Mouse (Mus musculus) hindbrain, postnatal 0 days (tissue): Measurements from ENCODE around the gene Slc35d2. TPM values are rescaled to one million over a fixed set of nuclear protein-coding genes. Genes with fewer than 3 reads are reported as not detected.

Experiments
- ATAC-seq: fragments of 200-750 bp; cut with Nextera tagmentation; 2 replicates; pipeline ENCODE4 v1.8.0; 2017; ENCODE audit warnings: mild to moderate bottlenecking, moderate TSS enrichment, moderate library complexity
- DNase-seq: peaks from one replicate; pipeline ENCODE4 v3.0.0-alpha.2; 2015; ENCODE audit warnings: low spot score
- H3K27ac ChIP-seq: fragments of 300-500 bp; sonication (generic); 2 replicates; pipeline ENCODE4 v1.5.1; 2014; ENCODE audit warnings: mild to moderate bottlenecking
- H3K27me3 ChIP-seq: fragments of 300-500 bp; sonication (generic); 2 replicates; pipeline ENCODE4 v1.6.1; 2014; ENCODE audit warnings: low read length, mixed read lengths; ENCODE audit not compliant: insufficient read depth
- H3K36me3 ChIP-seq: fragments of 300-500 bp; sonication (generic); 2 replicates; pipeline ENCODE4 v1.6.1; 2014; ENCODE audit warnings: low read length, mixed read lengths; ENCODE audit not compliant: insufficient read depth
- H3K4me1 ChIP-seq: fragments of 300-500 bp; sonication (generic); 2 replicates; pipeline ENCODE4 v1.6.1; 2014; ENCODE audit warnings: antibody characterized with exemption, low read length, mixed read lengths; ENCODE audit not compliant: insufficient read depth
- H3K4me2 ChIP-seq: fragments of 300-500 bp; sonication (generic); 2 replicates; pipeline ENCODE4 v1.6.1; 2014; ENCODE audit warnings: low read depth, mild to moderate bottlenecking, low read length, moderate library complexity, mixed read lengths
- H3K4me3 ChIP-seq: fragments of 300-500 bp; sonication (generic); 2 replicates; pipeline ENCODE4 v1.5.1; 2014; ENCODE audit warnings: low read length
- H3K9ac ChIP-seq: fragments of 300-500 bp; sonication (generic); replicated peaks from 2 replicates; pipeline ENCODE4 v1.6.1; 2014; ENCODE audit warnings: mild to moderate bottlenecking, low read length, moderate library complexity, mixed read lengths
- H3K9me3 ChIP-seq: fragments of 300-500 bp; sonication (generic); 2 replicates; pipeline ENCODE4 v1.6.1; 2016; ENCODE audit warnings: low read length, mixed read lengths
- CTCF ChIP-seq: IDR thresholded peaks from 2 replicates; pipeline ENCODE4 v1.5.1; 2016; ENCODE audit warnings: antibody characterized with exemption, control low read depth, low read depth
- whole genome bisulfite sequencing: fragments of 180-500 bp; shearing (Covaris S2); extraction: QIAGEN DNeasy Blood & Tissue Kit; methylation state at CpG from one replicate; pipeline ENCODE4 v1.1.7; 2014; 5-methylcytosine and 5-hydroxymethylcytosine counted together
- polyA plus RNA-seq: library from polyadenylated mRNA; unstranded; fragments of >200 nt; fragmentation: Nextera tagmentation; extraction: Ambion mirVana; gene quantifications from 2 replicates; pipeline ENCODE4 v1.2.1, GENCODE M21; 2015
- total RNA-seq: library from RNA; depleted of rRNA; stranded (reverse); fragments of >200 nt; gene quantifications from 2 replicates; pipeline ENCODE4 v1.2.3, GENCODE M21; 2014

Gene Slc35d2
- total and polyA plus RNA-seq, 2 experiments from 2014 or later, result 0.89 to 1.5 TPM

- Histone ChIP-seq H3K9ac (no peak overlapping the region), H3K4me3 (no peak overlapping the region), H3K4me2 (no peak overlapping the region), H3K27me3 (no peaks in the 10 kb centered on the region), H3K9me3 (no peaks in the 10 kb centered on the region), H3K4me1 (no peaks in the 10 kb centered on the region), H3K27ac (no peak overlapping the region), H3K36me3 (no peaks in the 10 kb centered on the region)
- no peak for TF ChIP-seq CTCF
- 87% methylated on average over 7 of the region's 7 CpGs for WGBS
- ATAC-seq (no peak), DNase-seq (no peak)
Measured at GRCm38 (mm10) chr13:64088057-64088456, 41.1 kb downstream of the Slc35d2 start.

DNA sequence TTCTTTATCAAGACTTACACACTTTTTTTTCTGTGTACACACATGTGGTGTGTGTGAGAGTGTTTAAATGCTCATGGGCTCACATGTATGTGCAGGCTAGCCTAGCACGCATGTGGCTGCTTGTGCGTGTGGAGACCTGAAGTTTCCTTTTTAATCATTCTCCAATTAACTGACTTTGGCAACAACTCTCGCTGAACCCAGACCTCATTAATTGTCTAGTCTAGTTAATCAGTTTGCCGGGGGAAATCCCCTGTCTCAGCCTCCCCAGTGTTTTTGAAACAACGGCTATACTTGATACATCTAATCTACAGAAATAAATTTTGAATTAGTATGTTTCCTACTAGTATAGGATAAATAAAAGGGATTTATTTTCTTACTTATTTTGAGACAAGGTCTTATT, 43.1 kb downstream of the Slc35d2 start:
- Histone ChIP-seq H3K27me3 (no peaks in the 10 kb centered on the region), H3K27ac (no peak overlapping the region), H3K9ac (no peak overlapping the region), H3K36me3 (no peaks in the 10 kb centered on the region), H3K4me3 (no peak overlapping the region), H3K4me2 (no peak overlapping the region), H3K9me3 (no peaks in the 10 kb centered on the region), H3K4me1 (peaks cover 3% of the 10 kb centered on the region; the same call in 1 of the 2 replicates)
- ATAC-seq, result no peak
- DNase-seq, result no peak
- TF ChIP-seq CTCF, result no peak
- 77% methylated on average over 5 of the region's 5 CpGs for WGBS

DNA sequence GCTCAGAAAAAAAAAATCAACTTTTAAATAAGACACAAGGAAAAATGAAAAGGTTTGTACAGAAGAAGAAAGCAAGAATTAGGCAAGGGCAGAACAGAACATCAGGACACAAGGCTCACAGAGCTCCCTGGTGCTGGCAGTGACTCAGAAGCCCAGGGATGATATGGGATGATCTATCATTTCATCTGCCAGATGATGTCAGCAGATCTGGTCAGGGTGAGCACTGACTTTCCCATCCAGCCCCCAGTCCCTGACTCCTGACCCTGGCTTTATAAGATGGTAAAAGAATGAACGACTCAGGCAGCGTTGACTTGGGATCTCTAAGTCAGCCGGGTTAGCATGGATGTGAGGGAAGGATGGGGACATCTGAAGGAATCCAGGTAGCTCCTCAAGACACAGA, 45.8 kb downstream of the Slc35d2 start:
- ATAC-seq, result no peak
- Histone ChIP-seq H3K9me3 (no peaks in the 10 kb centered on the region), H3K4me2 (no peak overlapping the region), H3K4me1 (peaks cover 3% of the 10 kb centered on the region; the same call in 1 of the 2 replicates), H3K27ac (no peak overlapping the region), H3K4me3 (no peak overlapping the region), H3K27me3 (no peaks in the 10 kb centered on the region), H3K9ac (no peak overlapping the region), H3K36me3 (no peaks in the 10 kb centered on the region)
- no peak for TF ChIP-seq CTCF
- WGBS, result 83% methylated on average over 3 of the region's 3 CpGs
- no peak for DNase-seq

DNA sequence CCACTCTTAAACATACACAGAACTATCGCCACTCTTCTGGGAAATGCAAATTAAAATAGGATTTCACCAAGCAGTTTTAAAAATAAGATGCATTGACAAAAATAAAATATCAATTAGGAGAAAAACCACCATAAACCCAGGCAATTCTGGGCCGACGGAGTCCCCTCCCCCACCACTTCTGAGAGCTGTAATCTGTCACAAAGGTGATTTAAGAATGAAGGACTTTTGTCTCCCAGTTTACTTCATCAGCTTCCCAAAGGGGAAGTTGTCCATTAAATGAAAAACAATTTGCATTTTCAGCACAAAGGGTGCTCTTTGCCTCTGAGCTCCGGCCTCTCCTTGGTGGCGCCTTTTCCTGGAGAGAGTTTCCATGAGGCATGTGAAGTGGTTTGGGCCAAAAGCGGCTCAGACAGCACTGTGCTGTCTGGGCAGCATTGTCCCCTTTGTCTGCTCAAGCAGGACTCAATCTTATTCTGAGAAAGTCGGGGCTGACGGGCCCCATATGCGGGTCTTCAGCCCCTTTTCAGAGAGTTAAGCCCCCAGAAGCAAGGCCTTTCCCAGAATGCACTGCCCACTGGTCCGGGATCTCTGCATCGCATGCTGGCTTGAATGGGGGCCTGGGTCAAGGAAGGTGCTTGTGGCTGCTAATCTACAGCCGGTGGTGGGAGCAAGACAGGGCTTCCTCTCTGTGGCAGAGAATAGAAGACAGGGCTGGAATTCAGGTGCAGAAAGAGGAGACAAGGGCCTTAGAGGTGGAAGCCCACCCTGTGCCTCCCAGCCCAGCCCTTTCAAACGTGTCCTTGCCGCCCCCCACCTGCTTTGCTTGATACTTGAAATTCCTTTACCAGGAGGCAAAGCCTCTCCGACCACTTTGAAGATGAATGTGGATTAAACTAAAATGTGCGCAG, 47.9 kb downstream of the Slc35d2 start:
- Histone ChIP-seq H3K4me1 (peaks cover 3% of the 10 kb centered on the region; the same call in 1 of the 2 replicates), H3K27ac (no peak overlapping the region), H3K9ac (no peak overlapping the region), H3K4me2 (no peak overlapping the region), H3K27me3 (no peaks in the 10 kb centered on the region), H3K4me3 (no peak overlapping the region), H3K9me3 (no peaks in the 10 kb centered on the region), H3K36me3 (no peaks in the 10 kb centered on the region)
- ATAC-seq (peak; percentile 73), DNase-seq (peak; percentile 8)
- TF ChIP-seq CTCF, result no peak
- 25% methylated on average over 16 of the region's 16 CpGs for WGBS

GRCm38 (mm10) chr13:64077591-64077990, 51.6 kb downstream of the Slc35d2 start:
- H3K4me2 ChIP-seq, result no peak overlapping the region
- H3K27me3 ChIP-seq, result no peaks in the 10 kb centered on the region
- ATAC-seq (no peak), DNase-seq (no peak)
- H3K4me1 ChIP-seq, result peaks cover 3% of the 10 kb centered on the region; the same call in 1 of the 2 replicates
- no peaks in the 10 kb centered on the region for H3K36me3 ChIP-seq
- no peak overlapping the region for H3K4me3 ChIP-seq
- H3K9ac ChIP-seq, result no peak overlapping the region
- no peaks in the 10 kb centered on the region for H3K9me3 ChIP-seq
- 85% methylated on average over 5 of the region's 5 CpGs for WGBS
- TF ChIP-seq CTCF, result no peak
- H3K27ac ChIP-seq, result no peak overlapping the region

DNA sequence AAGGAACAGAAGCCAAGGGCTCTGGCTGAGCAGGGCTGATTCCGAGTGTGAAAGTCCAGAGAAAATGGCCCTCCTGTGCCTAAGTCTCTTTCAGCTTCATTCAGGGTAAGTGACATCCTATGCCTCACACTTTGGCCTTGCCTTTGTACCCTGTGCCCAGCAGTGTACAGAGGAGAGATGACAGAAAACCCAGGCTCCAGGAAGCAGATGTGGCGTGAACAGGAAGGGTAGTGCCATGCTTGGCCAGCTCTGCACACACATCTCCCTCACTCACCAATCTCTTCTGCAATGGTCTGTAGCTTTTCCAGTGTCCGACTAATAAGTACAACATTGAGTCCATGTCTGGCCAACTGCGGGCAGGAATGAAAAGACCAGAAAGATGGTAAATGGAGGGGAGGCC, 53.1 kb downstream of the Slc35d2 start:
- no peak for ATAC-seq
- Histone ChIP-seq H3K36me3 (no peaks in the 10 kb centered on the region), H3K4me2 (no peak overlapping the region), H3K4me3 (no peak overlapping the region), H3K4me1 (peaks cover under 1% of the 10 kb centered on the region; the same call in 1 of the 2 replicates), H3K27ac (no peak overlapping the region), H3K9me3 (no peaks in the 10 kb centered on the region), H3K27me3 (no peaks in the 10 kb centered on the region), H3K9ac (no peak overlapping the region)
- 84% methylated on average over 4 of the region's 4 CpGs for WGBS
- TF ChIP-seq CTCF, result no peak
- DNase-seq, result no peak

GRCm38 (mm10) chr13:64066653-64067052, 62.5 kb downstream of the Slc35d2 start:
- H3K9ac ChIP-seq, result no peak overlapping the region
- 70% methylated on average over 3 of the region's 3 CpGs for WGBS
- DNase-seq, result no peak

More at GRCm38 (mm10) chr13:64066653-64067052, 62.5 kb downstream of the Slc35d2 start:
- Histone ChIP-seq H3K27ac (no peak overlapping the region), H3K36me3 (no peaks in the 10 kb centered on the region), H3K4me2 (no peak overlapping the region), H3K4me3 (no peak overlapping the region), H3K4me1 (no peaks in the 10 kb centered on the region), H3K9me3 (no peaks in the 10 kb centered on the region), H3K27me3 (no peaks in the 10 kb centered on the region)
- TF ChIP-seq CTCF, result no peak
- ATAC-seq, result no peak
